Mouse (Mus musculus) CD4-positive, CD25-positive, alpha-beta regulatory T cell, adult 2 months (primary cell): ENCODE data around the gene Cdkl5.
A peak's percentile ranks its signal among the peaks of the same experiment; 100 is the strongest.

ENCODE experiments used
- DNase-seq: peaks from one replicate; pipeline ENCODE4 v3.0.0-alpha.2; 2012; ENCODE audit warnings: low read depth, low spot score

Cdkl5 gene

DNA sequence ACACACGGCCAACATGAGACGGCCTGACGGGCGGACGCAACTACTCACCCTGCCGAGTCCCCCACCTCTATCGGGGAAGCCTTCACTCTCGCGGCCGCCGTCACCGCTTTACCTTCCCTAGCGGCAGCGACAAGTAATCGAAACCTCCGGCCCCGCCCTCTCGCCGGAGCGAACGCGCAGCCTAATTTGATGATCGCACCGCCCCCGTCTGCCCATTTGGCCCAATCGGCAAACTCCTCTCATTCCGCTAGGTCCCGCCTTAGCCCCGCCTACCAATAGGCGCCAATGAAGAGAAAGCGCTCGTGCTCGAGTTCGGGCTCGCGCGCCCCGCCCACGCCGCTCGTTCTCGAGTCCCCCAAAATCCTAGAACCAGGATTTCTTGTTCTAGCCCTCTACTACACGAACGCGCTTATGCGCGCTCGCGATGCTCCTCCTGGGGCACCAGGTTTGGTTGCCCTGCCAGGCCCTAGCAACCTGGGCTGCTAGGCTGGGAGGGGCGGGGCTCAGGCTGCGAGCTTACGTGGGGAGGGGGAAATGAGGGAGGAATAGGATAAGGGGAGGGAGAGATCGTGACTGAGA lies at the start of gene Cdkl5:
Gene Cdkl5 (minus strand): TSS at position 162 of the 579 bp plus-strand sequence.
- peak; percentile 96 for DNase-seq

DNA sequence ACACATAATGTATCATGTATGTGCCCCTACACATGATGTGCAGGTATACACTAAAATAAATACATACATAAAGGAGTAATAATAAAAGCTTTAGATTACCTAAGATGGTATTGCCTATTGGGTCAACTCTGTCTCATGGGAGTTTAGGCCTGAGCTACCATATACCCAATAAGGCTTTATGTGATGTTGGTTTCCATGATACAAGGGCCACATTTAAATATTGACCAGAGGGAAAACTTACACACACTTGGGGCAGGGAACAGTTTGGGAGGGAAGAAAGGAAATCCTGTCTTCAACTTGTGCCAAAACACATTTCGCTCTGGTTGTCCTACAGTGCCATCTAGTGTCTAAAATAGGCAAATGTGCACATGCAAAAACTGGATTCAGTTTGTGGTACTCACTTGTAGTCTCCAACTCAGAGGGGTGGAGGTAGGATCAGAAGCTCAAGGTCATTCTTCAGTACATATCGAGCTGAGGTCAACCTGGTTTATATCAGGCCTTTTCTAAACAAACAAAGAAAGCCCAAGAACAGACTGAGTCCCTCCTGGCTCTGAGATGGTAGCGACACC lies 38.8 kb upstream of the Cdkl5 start:
- peak; percentile 61 for DNase-seq

- DNase-seq = peak; percentile 7
Measured at GRCm38 (mm10) chrX:161032423-161032822, 37.9 kb upstream of the Cdkl5 start.

GRCm38 (mm10) chrX:161030233-161030632 lies 35.7 kb upstream of the Cdkl5 start:
- DNase-seq = no peak

- DNase-seq = no peak
Measured at GRCm38 (mm10) chrX:161024475-161024874, 30.0 kb upstream of the Cdkl5 start.

- DNase-seq = no peak
Measured at GRCm38 (mm10) chrX:161021548-161021947, 27.0 kb upstream of the Cdkl5 start.

DNA sequence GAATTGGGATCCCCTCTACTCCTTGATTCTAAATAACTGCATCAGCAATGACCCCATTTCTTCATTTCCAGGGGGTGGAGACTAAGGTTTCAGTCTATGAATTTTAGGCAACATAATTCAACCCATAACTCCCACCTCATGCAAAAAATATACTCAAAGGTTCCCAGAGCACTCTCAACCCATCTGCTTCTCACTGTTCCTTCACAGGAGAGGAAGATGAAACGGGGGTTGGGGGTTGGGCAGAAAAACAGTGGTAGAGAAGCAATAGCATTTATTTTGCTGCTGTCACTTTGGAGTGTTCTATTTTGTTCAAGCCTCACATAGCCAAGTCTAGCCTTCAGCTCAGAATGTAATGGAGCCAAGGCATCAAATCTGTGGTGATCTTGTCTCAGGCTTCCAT lies 23.7 kb upstream of the Cdkl5 start:
- no peak for DNase-seq

DNA sequence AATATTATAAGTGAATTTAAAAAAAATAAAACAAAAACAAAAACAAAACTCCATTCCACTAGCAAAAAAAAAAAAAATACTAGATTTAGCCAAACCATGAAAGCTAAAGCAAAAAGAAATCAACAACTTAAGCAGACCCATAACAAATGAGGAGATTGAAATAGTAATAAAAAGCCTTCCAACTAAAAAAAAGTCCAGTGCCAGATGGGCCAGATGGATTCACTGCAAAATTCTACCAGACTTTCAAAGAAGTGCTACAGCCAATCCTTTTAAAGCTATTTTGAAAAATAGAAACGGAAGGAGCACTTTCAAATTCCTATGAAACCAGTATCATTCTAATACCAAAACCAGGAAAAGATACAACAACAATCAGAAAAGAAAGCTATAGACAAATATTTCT lies 11.8 kb upstream of the Cdkl5 start:
- no peak for DNase-seq

- no peak for DNase-seq
Measured at GRCm38 (mm10) chrX:160996051-160996450, 1.5 kb upstream of the Cdkl5 start.

GRCm38 (mm10) chrX:160995131-160995667 lies 695 bp upstream of the Cdkl5 start:
- no peak for DNase-seq

- DNase-seq = no peak
Measured at GRCm38 (mm10) chrX:160993749-160994539, 560 bp downstream of the Cdkl5 start.

- DNase-seq = no peak
Measured at GRCm38 (mm10) chrX:160992703-160993102, 1.8 kb downstream of the Cdkl5 start.

DNA sequence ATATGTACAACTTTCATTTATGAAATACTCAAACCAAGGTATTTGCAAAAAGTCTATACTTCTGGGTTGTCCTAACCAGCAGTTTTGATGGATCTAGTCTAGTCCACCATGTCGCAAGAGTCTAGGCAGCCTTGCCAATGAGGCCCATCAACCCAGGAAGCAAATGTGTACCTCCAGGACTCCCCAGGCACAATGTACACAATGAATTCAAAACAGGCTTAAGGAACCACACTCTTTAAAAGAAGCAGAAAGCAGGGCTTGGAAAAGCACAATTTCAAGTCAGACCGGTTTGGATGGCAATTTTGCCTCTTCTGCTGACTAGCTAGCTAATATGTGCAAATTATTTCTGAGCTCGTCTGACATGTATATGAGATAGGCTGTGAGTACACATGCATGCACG lies 4.2 kb downstream of the Cdkl5 start:
- no peak for DNase-seq

DNA sequence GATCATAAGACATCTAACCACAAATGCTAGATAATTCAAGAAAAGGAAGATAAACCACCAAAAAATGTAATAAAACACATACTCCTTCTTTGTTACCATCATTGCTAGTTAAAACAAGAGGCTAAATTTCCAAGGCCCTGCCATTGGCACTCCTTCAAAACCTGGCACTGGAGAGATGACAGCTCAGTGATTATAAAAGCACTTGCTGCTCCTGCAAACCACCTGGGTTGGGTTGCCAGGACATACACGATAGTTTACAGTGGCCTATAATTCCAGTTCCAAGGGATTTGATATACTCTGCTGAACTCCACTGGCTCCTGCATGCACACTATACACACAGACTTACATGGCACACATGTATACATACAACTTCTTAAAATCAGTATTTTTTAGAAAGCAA lies 16.6 kb downstream of the Cdkl5 start:
- DNase-seq = no peak

DNA sequence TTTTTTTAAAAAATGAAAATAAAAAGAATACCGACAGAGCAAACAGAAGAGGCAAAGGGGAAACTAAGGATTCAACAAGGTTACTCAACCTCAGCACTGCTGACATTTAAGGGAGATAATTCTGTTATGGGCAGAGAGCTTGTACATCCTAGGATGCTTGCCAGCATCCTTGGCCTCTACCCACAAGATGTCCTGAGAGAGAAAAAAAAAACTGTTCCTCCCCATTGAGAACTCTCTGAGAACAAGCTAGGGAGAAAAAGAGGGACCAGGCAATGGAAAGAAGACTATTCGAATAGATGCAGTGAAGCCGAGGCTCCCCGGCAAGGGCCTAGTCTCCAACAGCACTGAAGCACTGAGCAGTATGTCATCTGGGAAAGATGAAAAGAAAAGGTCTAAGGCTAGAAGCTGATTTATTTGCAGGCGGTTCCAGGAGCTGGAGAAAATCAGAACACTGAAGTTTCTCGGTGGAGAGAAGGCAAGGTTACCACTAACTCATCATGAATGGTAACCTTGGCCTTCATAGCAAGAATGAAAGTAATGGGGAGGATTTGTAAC lies 22.4 kb downstream of the Cdkl5 start:
- DNase-seq = no peak

DNA sequence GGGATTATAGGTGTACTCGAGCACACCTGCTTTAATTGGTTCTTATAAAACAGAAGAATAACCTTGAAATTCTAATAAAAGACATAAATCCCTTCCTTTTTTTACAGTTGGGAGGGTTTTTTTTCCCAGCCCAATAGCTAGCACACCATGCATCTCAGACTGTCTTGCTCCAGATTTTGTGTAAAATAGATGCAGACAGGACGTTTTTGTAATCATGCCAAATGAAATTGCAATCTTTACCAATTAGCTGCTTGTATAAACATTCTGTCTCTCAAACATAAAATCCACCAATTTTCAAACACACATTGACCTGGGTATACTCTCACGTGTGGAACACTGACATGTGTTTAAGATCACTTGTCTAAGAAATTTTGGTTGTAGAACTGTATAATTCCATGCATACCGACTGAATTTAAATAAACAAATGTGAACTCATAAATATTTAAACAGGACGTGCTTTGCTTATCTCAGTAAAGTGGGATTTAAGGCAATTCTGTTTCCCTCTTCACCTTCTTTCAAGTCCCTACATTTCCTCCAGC lies 35.8 kb downstream of the Cdkl5 start:
- no peak for DNase-seq

DNA sequence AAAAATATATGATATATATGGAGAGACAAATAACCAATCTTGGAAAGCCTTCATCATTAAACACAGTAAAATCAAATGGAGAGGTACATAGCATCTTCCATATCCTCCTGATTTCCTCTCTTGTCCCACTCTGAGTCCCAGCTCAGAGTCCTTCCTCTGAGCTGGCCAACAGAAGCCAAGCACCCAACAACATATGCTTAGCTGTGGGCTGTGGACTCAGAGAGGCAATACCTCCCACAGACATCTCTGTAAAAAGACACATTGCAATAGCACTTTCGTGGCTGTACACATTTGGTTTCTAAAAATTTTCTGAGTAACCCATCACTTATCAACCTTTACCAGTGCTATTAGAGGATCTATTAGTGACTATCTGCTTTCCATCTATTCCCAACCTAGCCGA lies 44.9 kb downstream of the Cdkl5 start:
- no peak for DNase-seq

- DNase-seq = no peak
Measured at GRCm38 (mm10) chrX:160944722-160945121, 49.8 kb downstream of the Cdkl5 start.

DNA sequence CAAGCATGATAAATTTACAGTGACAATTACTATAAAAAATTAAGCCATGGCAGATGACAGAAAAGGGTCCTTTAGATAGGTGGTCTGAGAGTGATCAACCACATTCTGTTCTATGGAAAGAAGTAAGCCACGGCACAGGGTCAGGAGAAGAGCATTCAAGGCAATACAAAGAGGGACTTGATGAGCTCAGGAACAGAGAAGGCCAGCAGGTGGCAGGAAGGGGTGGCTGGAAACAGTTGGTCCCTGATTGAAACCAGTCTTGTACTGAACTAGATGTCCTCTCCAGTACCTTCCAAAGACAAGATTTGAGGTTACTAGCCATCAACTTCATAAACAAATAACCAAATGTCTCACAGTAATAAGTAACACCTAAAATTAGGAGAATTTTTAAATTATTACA lies 59.0 kb downstream of the Cdkl5 start:
- peak; percentile 34 for DNase-seq

- peak; percentile 7 for DNase-seq
Measured at GRCm38 (mm10) chrX:160930656-160931055, 63.8 kb downstream of the Cdkl5 start.

DNA sequence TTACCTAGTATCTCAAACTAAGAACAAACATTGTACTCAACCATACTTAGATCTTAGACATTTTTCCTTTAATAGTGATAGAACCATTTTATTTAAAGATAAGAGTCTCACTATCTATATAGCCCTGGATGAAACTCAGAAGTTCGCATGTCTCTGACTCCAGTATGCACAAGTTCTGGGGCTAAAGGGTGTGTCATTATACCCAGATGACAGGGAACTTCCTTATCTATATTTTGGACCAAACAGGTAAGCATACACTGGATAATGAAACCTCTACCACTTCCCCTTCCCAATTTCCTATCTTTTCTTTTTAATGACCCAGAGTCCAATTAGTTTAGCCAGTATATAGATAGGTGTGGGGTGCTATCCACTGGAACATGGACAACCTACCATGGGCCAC lies 65.6 kb downstream of the Cdkl5 start:
- no peak for DNase-seq

- DNase-seq = no peak
Measured at GRCm38 (mm10) chrX:160919022-160919637, 75.4 kb downstream of the Cdkl5 start.
